ENCODE assay signal across 25 mouse cellular contexts in genomic region chr4:151326971-151327686, GRCm38 (mm10).
DNase-seq lines count a peak whose midpoint lies in the region; ATAC-seq and TF ChIP-seq lines count a peak whose summit lies in the region.
"Had no signal": no experiment of that assay in that cellular context is flagged by ENCODE, and none has a peak within 500 bp of the region (broad histone marks: within the 10 kb centered on the region; RNA-seq: fewer than 3 reads in every experiment).

No protein-coding gene starts in this region.

- H3K36me3 ChIP-seq in midbrain, embryonic 15.5 days (replicated peaks), result no peaks in the 10 kb centered on the region
- no peaks in the 10 kb centered on the region for H3K36me3 ChIP-seq in midbrain, postnatal 0 days (ENCODE audit: insufficient read depth, low read length)
- H3K36me3 ChIP-seq in stomach, embryonic 16.5 days (ENCODE audit: control insufficient read depth, insufficient read depth, low read length), result no peaks in the 10 kb centered on the region
- H3K36me3 ChIP-seq: heart, embryonic 13.5 days; intestine, embryonic 15.5 days had no signal

- WGBS in midbrain, embryonic 15.5 days, result 85% methylated on average over 8 of the region's 8 CpGs
- WGBS in midbrain, postnatal 0 days, result 84% methylated on average over 8 of the region's 8 CpGs
- 79% methylated on average over 8 of the region's 8 CpGs for WGBS in stomach, embryonic 16.5 days

- H3K4me3 ChIP-seq in midbrain, embryonic 15.5 days, result no peak overlapping the region
- H3K4me3 ChIP-seq in midbrain, postnatal 0 days (ENCODE audit: low read depth, low read length), result no peak overlapping the region
- H3K4me3 ChIP-seq in stomach, embryonic 16.5 days (replicated peaks; ENCODE audit: low read length), result no peak overlapping the region
- H3K4me3 ChIP-seq: erythroblast, embryonic 14.5 days; heart, embryonic 13.5 days; intestine, embryonic 15.5 days had no signal

- H3K4me2 ChIP-seq in midbrain, embryonic 15.5 days, result no peak overlapping the region
- H3K4me2 ChIP-seq in midbrain, postnatal 0 days (ENCODE audit: low read depth, low read length, poor library complexity, severe bottlenecking), result no peak overlapping the region
- H3K4me2 ChIP-seq in stomach, embryonic 16.5 days (ENCODE audit: low read depth, low read length), result no peak overlapping the region
- H3K4me2 ChIP-seq: heart, embryonic 13.5 days; intestine, embryonic 15.5 days had no signal

- no peaks in the 10 kb centered on the region for H3K9me3 ChIP-seq in midbrain, embryonic 15.5 days
- H3K9me3 ChIP-seq in midbrain, postnatal 0 days (ENCODE audit: low read length), result no peaks in the 10 kb centered on the region
- no peaks in the 10 kb centered on the region for H3K9me3 ChIP-seq in stomach, embryonic 16.5 days (replicated peaks; ENCODE audit: control insufficient read depth, low read length)
- H3K9me3 ChIP-seq: heart, embryonic 13.5 days; intestine, embryonic 15.5 days had no signal

- H3K27me3 ChIP-seq in midbrain, embryonic 15.5 days (replicated peaks), result no peaks in the 10 kb centered on the region
- no peaks in the 10 kb centered on the region for H3K27me3 ChIP-seq in midbrain, postnatal 0 days (ENCODE audit: insufficient read depth, low read length)
- no peaks in the 10 kb centered on the region for H3K27me3 ChIP-seq in stomach, embryonic 16.5 days (ENCODE audit: control insufficient read depth, insufficient read depth, low read length)
- H3K27me3 ChIP-seq: heart, embryonic 13.5 days; intestine, embryonic 15.5 days had no signal

- ATAC-seq in midbrain, embryonic 15.5 days (replicated peaks), result no peak
- no peak for ATAC-seq in midbrain, postnatal 0 days (ENCODE audit: low FRiP score)
- ATAC-seq in stomach, embryonic 16.5 days (ENCODE audit: insufficient read depth, low FRiP score), result no peak
- ATAC-seq: hindbrain, postnatal 0 days; intestine, embryonic 15.5 days; Patski had no signal

- no peak overlapping the region for H3K9ac ChIP-seq in midbrain, embryonic 15.5 days
- H3K9ac ChIP-seq in midbrain, postnatal 0 days (replicated peaks; ENCODE audit: low read length, poor library complexity, severe bottlenecking), result no peak overlapping the region
- H3K9ac ChIP-seq in stomach, embryonic 16.5 days (ENCODE audit: low read length), result no peak overlapping the region
- H3K9ac ChIP-seq: heart, embryonic 13.5 days; intestine, embryonic 15.5 days; liver, embryonic 14.5 days had no signal

- no peak for TF ChIP-seq CTCF in midbrain, postnatal 0 days (IDR thresholded peaks at IDR 0.05)

- DNase-seq in cerebellum, postnatal 14 days, result peak; percentile 74 to 79
- no peak for DNase-seq in cerebellum, adult 9-10 months
- peak; percentile 35 for DNase-seq in layer of hippocampus, adult 9-11 months
- DNase-seq in layer of hippocampus, adult 9-10 months (ENCODE audit: low spot score), result no peak
- DNase-seq in midbrain, postnatal 0 days (ENCODE audit: low spot score), result no peak
- DNase-seq: adrenal gland, postnatal 10 days; cerebellum, adult 11-12 months; gastrocnemius, postnatal 10 days; heart, postnatal 10 days; kidney, adult 2 months; kidney, postnatal 36 days; liver; lung, adult 2 months; lung, postnatal 10 days; right cerebral cortex, adult 18-20 months; spleen, adult 18-20 months had no signal

- H3K4me1 ChIP-seq in midbrain, embryonic 15.5 days, result peaks cover 19% of the 10 kb centered on the region
- no peaks in the 10 kb centered on the region for H3K4me1 ChIP-seq in midbrain, postnatal 0 days (ENCODE audit: insufficient read depth, low read length)
- no peaks in the 10 kb centered on the region; the same call in 1 of the 2 replicates for H3K4me1 ChIP-seq in stomach, embryonic 16.5 days (ENCODE audit: control insufficient read depth, insufficient read depth, low read length)

- H3K27ac ChIP-seq in midbrain, embryonic 15.5 days, result 0 out of 2 replicates have a peak overlapping the region, but pooled peaks have one; percentile 23
- no peak overlapping the region for H3K27ac ChIP-seq in midbrain, postnatal 0 days (ENCODE audit: low read depth, low read length)
- H3K27ac ChIP-seq in stomach, embryonic 16.5 days (ENCODE audit: low read length), result peak overlapping the region; percentile 39
- H3K27ac ChIP-seq: heart, embryonic 13.5 days; hindbrain, postnatal 0 days; intestine, embryonic 15.5 days; liver, embryonic 14.5 days; macrophage had no signal

Comparison
In these comparisons a context has a peak if more than half of its experiments do, and no peak if none do; other contexts are left out.
1. DNase-seq: peak in cerebellum, postnatal 14 days (2 of 2) and layer of hippocampus, adult 9-11 months (single experiment); none in cerebellum, adult 9-10 months (single experiment), layer of hippocampus, adult 9-10 months (single experiment) and midbrain, postnatal 0 days (single experiment).